Mouse (Mus musculus) erythroblast, embryonic 14.5 days (primary cell): ENCODE results near the gene Myom3.

Source experiments
- GATA1 ChIP-seq: IDR thresholded peaks from 2 replicates; pipeline ENCODE4 v1.6.1; 2012; ENCODE audit warnings: low read length, inconsistent platforms, mixed read lengths
- TAL1 ChIP-seq: IDR thresholded peaks from 3 replicates; pipeline ENCODE4 v1.6.1; 2012; ENCODE audit warnings: low read length, inconsistent platforms, mixed read lengths

- TF ChIP-seq GATA1 (no peak), TAL1 (no peak)
Observed at GRCm38 (mm10) chr4:135804169-135804568, 44.7 kb downstream of the Myom3 start.
